Mouse (Mus musculus) midbrain, embryonic 12.5 days (tissue): ENCODE results near the gene Sgtb. TPM values are rescaled to one million over a fixed set of nuclear protein-coding genes. Genes with fewer than 3 reads are reported as not detected.

Experiments
- ATAC-seq: fragments of 200-750 bp; cut with Nextera tagmentation; 2 replicates; pipeline ENCODE4 v1.8.0; 2017; ENCODE audit warnings: low read depth, moderate TSS enrichment, moderate library complexity; ENCODE audit not compliant: low FRiP score
- H3K27ac ChIP-seq: fragments of 300-500 bp; sonication (generic); replicated peaks from 2 replicates; pipeline ENCODE4 v1.5.1; 2016; ENCODE audit warnings: mild to moderate bottlenecking
- H3K27me3 ChIP-seq: fragments of 300-500 bp; sonication (generic); 2 replicates; pipeline ENCODE4 v1.6.1; 2016; ENCODE audit warnings: mild to moderate bottlenecking
- H3K36me3 ChIP-seq: fragments of 300-500 bp; sonication (generic); 2 replicates; pipeline ENCODE4 v1.6.1; 2016
- H3K4me1 ChIP-seq: fragments of 300-500 bp; sonication (generic); 2 replicates; pipeline ENCODE4 v1.6.1; 2016
- H3K4me2 ChIP-seq: fragments of 300-500 bp; sonication (generic); replicated peaks from 2 replicates; pipeline ENCODE4 v1.6.1; 2016; ENCODE audit warnings: mild to moderate bottlenecking, moderate library complexity
- H3K4me3 ChIP-seq: fragments of 300-500 bp; sonication (generic); 2 replicates; pipeline ENCODE4 v1.5.1; 2016; ENCODE audit warnings: mild to moderate bottlenecking
- H3K9ac ChIP-seq: fragments of 300-500 bp; sonication (generic); replicated peaks from 2 replicates; pipeline ENCODE4 v1.6.1; 2016; ENCODE audit warnings: mild to moderate bottlenecking, moderate library complexity
- H3K9me3 ChIP-seq: fragments of 300-500 bp; sonication (generic); 2 replicates; pipeline ENCODE4 v1.6.1; 2016; ENCODE audit warnings: mild to moderate bottlenecking
- WGBS: fragments of 180-500 bp; shearing (Covaris S2); methylation state at CpG from one replicate; pipeline ENCODE4 v1.1.7; 2016; 5-methylcytosine and 5-hydroxymethylcytosine counted together
- polyA plus RNA-seq: library from polyadenylated mRNA; unstranded; fragments of >200 nt; fragmentation: Nextera tagmentation; extraction: Ambion mirVana; gene quantifications from 2 replicates; pipeline ENCODE4 v1.2.1, GENCODE M21; 2016

Gene Sgtb
- polyA plus RNA-seq, 1 experiment from 2014 or later = 27.1 TPM

DNA sequence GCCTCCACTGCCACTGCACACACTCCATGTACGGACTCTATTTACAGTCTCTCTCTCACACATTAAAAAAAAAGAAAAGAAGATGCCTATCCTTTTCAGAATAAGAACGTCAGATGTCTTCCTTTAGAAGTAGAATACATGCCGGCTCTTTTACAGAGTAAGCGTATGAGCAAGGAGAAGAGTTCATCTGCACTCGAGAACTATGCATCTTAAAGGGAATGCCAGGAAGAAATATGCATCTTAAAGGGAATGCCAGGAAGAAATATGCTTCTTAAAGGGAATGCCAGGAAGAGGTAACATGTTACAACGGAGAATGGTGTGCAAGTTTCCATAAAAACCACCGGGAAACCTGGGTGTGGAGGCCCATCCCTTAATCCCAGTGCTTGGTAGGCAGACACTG, 45.6 kb downstream of the Sgtb start:
- ATAC-seq = no peak
- H3K9me3 ChIP-seq = no peaks in the 10 kb centered on the region
- no peak overlapping the region for H3K27ac ChIP-seq
- no peak overlapping the region for H3K4me3 ChIP-seq
- no peaks in the 10 kb centered on the region for H3K27me3 ChIP-seq
- peaks cover 47% of the 10 kb centered on the region for H3K36me3 ChIP-seq
- H3K4me2 ChIP-seq = no peak overlapping the region
- no peaks in the 10 kb centered on the region for H3K4me1 ChIP-seq
- WGBS = 92% methylated on average over 7 of the region's 7 CpGs
- H3K9ac ChIP-seq = no peak overlapping the region

GRCm38 (mm10) chr13:104155686-104156085, 46.1 kb downstream of the Sgtb start:
- H3K9me3 ChIP-seq = no peaks in the 10 kb centered on the region
- ATAC-seq = no peak
- H3K36me3 ChIP-seq = peaks cover 52% of the 10 kb centered on the region
- H3K27ac ChIP-seq = no peak overlapping the region
- H3K4me3 ChIP-seq = no peak overlapping the region
- no peaks in the 10 kb centered on the region for H3K4me1 ChIP-seq
- H3K9ac ChIP-seq = no peak overlapping the region
- no peaks in the 10 kb centered on the region for H3K27me3 ChIP-seq
- no peak overlapping the region for H3K4me2 ChIP-seq
- WGBS = 84% methylated on average over 1 of the region's 1 CpGs

- ATAC-seq = no peak
- H3K4me1 ChIP-seq = peaks cover 3% of the 10 kb centered on the region
- no peaks in the 10 kb centered on the region for H3K9me3 ChIP-seq
- H3K9ac ChIP-seq = no peak overlapping the region
- H3K27ac ChIP-seq = no peak overlapping the region
- no peak overlapping the region for H3K4me3 ChIP-seq
- H3K4me2 ChIP-seq = no peak overlapping the region
- WGBS = 94% methylated on average over 5 of the region's 5 CpGs
- peaks cover 27% of the 10 kb centered on the region for H3K36me3 ChIP-seq
- no peaks in the 10 kb centered on the region for H3K27me3 ChIP-seq
These were observed 62.2 kb downstream of the Sgtb start for GRCm38 (mm10) chr13:104171711-104172110.

DNA sequence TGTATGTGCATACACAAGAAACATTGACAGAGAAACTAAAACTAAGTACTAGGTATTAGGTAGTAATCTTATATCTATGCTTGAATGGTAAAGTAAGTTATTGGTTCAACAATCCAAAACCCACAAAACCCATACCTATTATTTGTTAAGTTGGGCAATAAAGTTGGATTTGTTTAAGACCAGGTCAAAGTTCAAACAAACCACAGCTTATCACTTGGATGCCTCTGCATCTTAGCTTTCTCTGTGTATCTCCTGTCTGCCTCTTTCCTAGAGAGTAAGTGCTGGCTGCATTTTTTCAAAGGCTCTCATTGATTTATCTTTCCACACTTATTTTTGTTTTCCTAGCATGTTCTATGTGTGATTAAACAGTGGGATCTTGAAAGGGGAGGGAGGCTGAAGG, 63.0 kb downstream of the Sgtb start:
- H3K27me3 ChIP-seq = no peaks in the 10 kb centered on the region
- no peak for ATAC-seq
- no peak overlapping the region for H3K4me3 ChIP-seq
- H3K4me2 ChIP-seq = no peak overlapping the region
- no peaks in the 10 kb centered on the region for H3K9me3 ChIP-seq
- peaks cover 19% of the 10 kb centered on the region for H3K36me3 ChIP-seq
- peaks cover 9% of the 10 kb centered on the region for H3K4me1 ChIP-seq
- H3K27ac ChIP-seq = no peak overlapping the region
- H3K9ac ChIP-seq = no peak overlapping the region

DNA sequence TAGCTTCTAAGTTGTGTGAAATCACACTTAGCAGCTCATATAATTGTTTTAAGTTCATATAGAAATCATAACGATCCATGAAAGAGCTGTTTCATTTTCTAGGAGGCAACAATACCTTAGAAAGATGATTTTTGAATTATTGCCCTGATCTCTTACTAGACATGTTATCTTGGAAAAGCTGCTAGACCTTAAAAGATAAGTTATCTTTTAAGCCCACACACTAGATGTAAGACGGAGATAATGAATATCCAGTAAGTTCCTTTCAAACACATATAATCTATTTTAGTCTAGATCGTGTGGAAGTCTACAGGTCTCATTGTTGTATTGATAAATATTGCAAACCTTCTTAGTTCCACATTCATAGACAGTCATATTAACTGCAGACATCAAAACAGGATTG, 67.3 kb downstream of the Sgtb start:
- peak overlapping the region; percentile 32 for H3K4me3 ChIP-seq
- no peak for ATAC-seq
- peaks cover 14% of the 10 kb centered on the region for H3K4me1 ChIP-seq
- H3K9ac ChIP-seq = 0 out of 2 replicates have a peak overlapping the region, but pooled peaks have one; percentile 34
- no peak overlapping the region for H3K27ac ChIP-seq
- peak overlapping the region; percentile 78 for H3K4me2 ChIP-seq
- H3K9me3 ChIP-seq = no peaks in the 10 kb centered on the region
- H3K36me3 ChIP-seq = 0 out of 2 replicates have a peak, but pooled peaks cover 10% of the 10 kb centered on the region
- no peaks in the 10 kb centered on the region for H3K27me3 ChIP-seq
- WGBS = 81% methylated on average over 3 of the region's 3 CpGs

DNA sequence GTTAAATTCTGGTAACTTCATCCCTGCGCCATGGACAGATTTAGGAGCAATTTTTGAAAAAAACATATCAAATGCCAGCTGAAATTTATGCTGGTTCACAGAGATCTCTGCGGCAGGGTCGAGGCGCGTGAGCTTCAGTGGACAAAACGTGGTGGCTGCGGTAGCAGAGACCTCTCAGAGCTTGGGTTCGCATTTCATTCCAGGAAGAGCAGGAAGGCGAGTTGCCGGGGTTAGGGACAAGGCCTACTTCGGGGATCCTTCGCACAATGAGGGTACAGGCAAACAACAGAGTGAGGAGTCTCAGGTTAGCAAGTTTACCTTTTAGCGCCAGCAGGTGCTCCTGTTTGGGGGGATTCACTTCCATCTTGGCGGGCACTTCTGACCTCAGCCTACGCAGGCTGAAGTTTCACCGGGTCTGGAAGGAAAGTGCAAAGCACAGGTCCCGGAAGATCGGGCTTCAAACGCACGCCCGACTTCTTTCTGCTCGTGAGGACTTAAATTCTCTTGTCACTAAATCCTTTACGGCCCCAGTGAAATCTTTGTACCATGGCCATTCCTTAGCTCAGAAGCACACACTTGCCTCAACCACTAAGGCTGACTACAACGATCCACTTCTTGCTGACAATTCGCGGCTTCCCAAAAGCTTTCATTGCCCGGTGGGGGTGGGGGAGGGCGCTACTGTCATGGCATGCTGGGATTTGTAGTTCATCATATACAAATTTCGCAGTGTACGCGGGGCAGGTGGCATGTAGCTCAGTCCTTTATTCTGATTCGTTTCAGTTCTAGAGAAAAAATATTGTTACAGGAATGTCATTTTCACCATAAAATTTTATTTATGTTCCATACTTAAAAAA, 68.5 kb downstream of the Sgtb start, which contains the start of gene Trappc13:
Trappc13 (minus strand) TSS at position 674 of the 854 bp plus-strand sequence.
- Histone ChIP-seq H3K4me1 (peaks cover 14% of the 10 kb centered on the region), H3K9ac (peak within 1 kb of the TSS; percentile 80), H3K4me2 (peak within 1 kb of the TSS; percentile 78), H3K27ac (peak within 1 kb of the TSS; percentile 83), H3K9me3 (no peaks in the 10 kb centered on the region), H3K27me3 (no peaks in the 10 kb centered on the region), H3K4me3 (peak within 1 kb of the TSS; percentile 86), H3K36me3 (0 out of 2 replicates have a peak, but pooled peaks cover 11% of the 10 kb centered on the region)
- peak; percentile 91 for ATAC-seq
- WGBS = 1% methylated on average over 32 of the region's 32 CpGs

DNA sequence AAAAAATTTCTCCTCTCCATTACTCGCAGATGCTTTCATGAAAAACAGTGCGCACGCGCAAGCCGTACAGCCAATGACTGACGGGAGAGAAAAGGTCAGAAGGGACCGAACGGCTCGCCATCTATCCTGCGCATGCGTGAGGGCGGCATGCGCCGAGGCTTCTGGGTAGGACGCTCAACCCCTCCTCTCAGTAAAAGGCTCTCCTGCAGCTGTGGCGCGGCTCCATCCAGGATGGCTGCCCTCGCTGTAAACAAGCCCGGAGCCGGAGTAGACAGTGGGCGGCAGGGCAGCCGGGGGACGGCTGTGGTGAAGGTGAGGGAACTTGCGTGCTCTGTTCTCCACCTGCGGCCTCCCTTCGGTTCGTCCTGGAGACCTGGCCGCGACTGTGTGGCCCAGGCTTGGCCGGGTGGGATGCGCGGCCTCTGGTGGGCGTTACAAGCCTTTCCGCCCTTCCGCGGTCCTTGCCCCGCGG, 69.1 kb downstream of the Sgtb start, which contains the start of gene Trim23:
Trim23 (plus strand) TSS at position 148 of the 472 bp plus-strand sequence.
- Histone ChIP-seq H3K4me3 (peak within 1 kb of the TSS; percentile 86), H3K27me3 (no peaks in the 10 kb centered on the region), H3K9ac (peak within 1 kb of the TSS; percentile 80), H3K9me3 (no peaks in the 10 kb centered on the region), H3K4me2 (peak within 1 kb of the TSS; percentile 78), H3K27ac (peak within 1 kb of the TSS; percentile 83), H3K36me3 (peaks cover 15% of the 10 kb centered on the region), H3K4me1 (peaks cover 14% of the 10 kb centered on the region)
- under 1% methylated on average over 38 of the region's 38 CpGs for WGBS
- peak; percentile 98 for ATAC-seq

GRCm38 (mm10) chr13:104179176-104179888, 69.8 kb downstream of the Sgtb start:
- 24% methylated on average over 13 of the region's 13 CpGs for WGBS
- Histone ChIP-seq H3K4me2 (peak overlapping the region; percentile 62), H3K4me1 (peaks cover 14% of the 10 kb centered on the region), H3K27ac (peak overlapping the region; percentile 83; the same call in 1 of the 2 replicates), H3K9me3 (no peaks in the 10 kb centered on the region), H3K9ac (peak overlapping the region; percentile 80), H3K27me3 (no peaks in the 10 kb centered on the region), H3K36me3 (peaks cover 21% of the 10 kb centered on the region), H3K4me3 (peak overlapping the region; percentile 86)
- 0 out of 2 replicates have a peak, but pooled peaks have one; percentile 2 for ATAC-seq

DNA sequence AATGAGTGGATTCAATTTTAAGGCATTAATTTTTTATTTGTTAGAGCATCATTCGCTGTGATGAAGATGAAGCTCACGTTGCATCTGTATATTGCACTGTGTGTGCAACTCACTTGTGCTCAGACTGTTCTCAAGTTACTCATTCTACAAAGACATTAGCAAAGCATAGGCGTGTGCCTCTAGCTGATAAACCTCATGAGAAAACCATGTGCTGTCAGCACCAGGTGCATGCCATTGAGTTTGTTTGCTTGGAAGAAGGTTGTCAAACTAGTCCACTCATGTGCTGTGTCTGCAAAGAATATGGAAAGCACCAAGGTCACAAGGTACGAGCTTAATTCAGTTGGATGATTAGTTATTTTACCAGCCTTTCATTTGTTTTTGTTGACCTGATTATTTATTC, 77.8 kb downstream of the Sgtb start:
- H3K36me3 ChIP-seq = peaks cover 46% of the 10 kb centered on the region
- 91% methylated on average over 4 of the region's 4 CpGs for WGBS
- ATAC-seq = no peak
- H3K9ac ChIP-seq = no peak overlapping the region
- no peaks in the 10 kb centered on the region for H3K9me3 ChIP-seq
- H3K27ac ChIP-seq = no peak overlapping the region
- H3K27me3 ChIP-seq = no peaks in the 10 kb centered on the region
- no peaks in the 10 kb centered on the region for H3K4me1 ChIP-seq
- H3K4me3 ChIP-seq = no peak overlapping the region
- H3K4me2 ChIP-seq = no peak overlapping the region

Other genes with a start within 250 kb of the Sgtb start
- 21.8 and 25.1 TPM in 2 replicates for gene Erbin, start 189.2 kb upstream of the Sgtb start, polyA plus RNA-seq
- 27.4 and 28.0 TPM in 2 replicates for gene Nln, start 127 bp upstream of the Sgtb start, polyA plus RNA-seq
- gene Trappc13, start 68.7 kb downstream of the Sgtb start, polyA plus RNA-seq = 78.4 and 84.9 TPM in 2 replicates
- 28.6 and 30.9 TPM in 2 replicates for gene Trim23, start 69.1 kb downstream of the Sgtb start, polyA plus RNA-seq
- 64.0 and 68.2 TPM in 2 replicates for gene Cenpk, start 118.9 kb downstream of the Sgtb start, polyA plus RNA-seq
- gene Ppwd1, start 119.1 kb downstream of the Sgtb start, polyA plus RNA-seq = 13.2 and 13.6 TPM in 2 replicates
- 2.9 and 4.6 TPM in 2 replicates for gene Adamts6, start 178.1 kb downstream of the Sgtb start, polyA plus RNA-seq